Mouse (Mus musculus) kidney, adult 2 months (tissue): ENCODE measurements at regions not wholly inside any gene's neighbourhood (a gene's known extent, or its start where the extent isn't known, plus 50 kb on each side); places are given as distances from the start of the nearest gene placed in this dataset.

ENCODE experiments used
- DNase-seq: peaks from one replicate; pipeline ENCODE4 v3.0.0; 2021
- H3K27ac ChIP-seq: fragments of 200-500 bp; 2 replicates; pipeline ENCODE4 v1.5.1; 2012; ENCODE audit warnings: low read depth, low read length, control low read depth, inconsistent platforms; ENCODE audit not compliant: insufficient read depth
- H3K27me3 ChIP-seq: fragments of 200-500 bp; replicated peaks from 2 replicates; pipeline ENCODE4 v1.6.1; 2012; ENCODE audit warnings: mild to moderate bottlenecking, moderate library complexity, low read length, inconsistent platforms; ENCODE audit not compliant: control insufficient read depth, insufficient read depth
- H3K36me3 ChIP-seq: fragments of 200-500 bp; 2 replicates; pipeline ENCODE4 v1.6.1; 2012; ENCODE audit warnings: mild to moderate bottlenecking, moderate library complexity, low read length, inconsistent platforms; ENCODE audit not compliant: control insufficient read depth, insufficient read depth
- H3K4me1 ChIP-seq: fragments of 200-500 bp; 2 replicates; pipeline ENCODE4 v1.6.1; 2011; ENCODE audit warnings: low read length; ENCODE audit not compliant: control insufficient read depth, insufficient read depth
- H3K4me3 ChIP-seq: fragments of 200-500 bp; 2 replicates; pipeline ENCODE4 v1.5.1; 2011; ENCODE audit warnings: mild to moderate bottlenecking, low read depth, low read length, control low read depth; ENCODE audit not compliant: insufficient read depth
- CTCF ChIP-seq: fragments of 200-500 bp; conservative IDR thresholded peaks from 2 replicates; pipeline ENCODE4 v1.5.1; 2011; ENCODE audit warnings: low read depth, mild to moderate bottlenecking, control low read depth, low read length, moderate library complexity, mixed read lengths; ENCODE audit not compliant: insufficient read depth, insufficient read length
- POLR2A ChIP-seq: fragments of 200-500 bp; IDR thresholded peaks from one replicate; pipeline ENCODE4 v1.6.1; 2011; ENCODE audit warnings: low read depth, low read length, control low read depth
- WGBS: fragments of 180-500 bp; shearing (Covaris S2); methylation state at CpG from one replicate; pipeline ENCODE4 v1.1.7; 2018; 5-methylcytosine and 5-hydroxymethylcytosine counted together

- H3K4me3 ChIP-seq = no peak overlapping the region
- H3K36me3 ChIP-seq = no peaks in the 10 kb centered on the region
- WGBS = 10% methylated on average over 28 of the region's 28 CpGs
- no peak overlapping the region for H3K27ac ChIP-seq
- no peaks in the 10 kb centered on the region for H3K27me3 ChIP-seq
- peak; percentile 85 for DNase-seq
- TF ChIP-seq CTCF (no peak), POLR2A (no peak)
- peaks cover 10% of the 10 kb centered on the region for H3K4me1 ChIP-seq
Measured at GRCm38 (mm10) chr5:118327961-118328712, 83.1 kb downstream of the 2410131K14Rik start.

GRCm38 (mm10) chr5:118329143-118329542, 84.1 kb downstream of the 2410131K14Rik start:
- Histone ChIP-seq H3K27me3 (no peaks in the 10 kb centered on the region), H3K36me3 (no peaks in the 10 kb centered on the region), H3K27ac (no peak overlapping the region), H3K4me3 (no peak overlapping the region), H3K4me1 (peaks cover 10% of the 10 kb centered on the region)
- no peak for DNase-seq
- no peak for TF ChIP-seq CTCF
- no peak for TF ChIP-seq POLR2A
- 79% methylated on average over 5 of the region's 5 CpGs for WGBS

GRCm38 (mm10) chr5:118331286-118331607, 86.2 kb downstream of the 2410131K14Rik start:
- Histone ChIP-seq H3K27me3 (no peaks in the 10 kb centered on the region), H3K27ac (no peak overlapping the region), H3K4me3 (no peak overlapping the region), H3K4me1 (peaks cover 10% of the 10 kb centered on the region), H3K36me3 (no peaks in the 10 kb centered on the region)
- no peak for DNase-seq
- 21% methylated on average over 14 of the region's 14 CpGs for WGBS
- TF ChIP-seq POLR2A (no peak), CTCF (no peak)

GRCm38 (mm10) chr5:118331608-118332394, 86.8 kb downstream of the 2410131K14Rik start:
- 1% methylated on average over 32 of the region's 32 CpGs for WGBS
- Histone ChIP-seq H3K4me3 (peak overlapping the region; percentile 23), H3K36me3 (no peaks in the 10 kb centered on the region), H3K27ac (peak overlapping the region; percentile 33), H3K27me3 (no peaks in the 10 kb centered on the region), H3K4me1 (peaks cover 9% of the 10 kb centered on the region)
- peak; percentile 95 for DNase-seq
- TF ChIP-seq POLR2A (no peak), CTCF (peak; percentile 68)

- peaks cover 6% of the 10 kb centered on the region; the same call in 1 of the 2 replicates for H3K4me1 ChIP-seq
- H3K4me3 ChIP-seq = no peak overlapping the region
- 93% methylated on average over 2 of the region's 2 CpGs for WGBS
- H3K27ac ChIP-seq = no peak overlapping the region
- H3K36me3 ChIP-seq = no peaks in the 10 kb centered on the region
- H3K27me3 ChIP-seq = no peaks in the 10 kb centered on the region
- TF ChIP-seq CTCF = no peak
- TF ChIP-seq POLR2A = no peak
- DNase-seq = no peak
Measured at GRCm38 (mm10) chr5:118334054-118334453, 89.0 kb downstream of the 2410131K14Rik start.

- H3K4me3 ChIP-seq = no peak overlapping the region
- WGBS = 97% methylated on average over 8 of the region's 8 CpGs
- DNase-seq = no peak
- TF ChIP-seq POLR2A = no peak
- TF ChIP-seq CTCF = no peak
- H3K4me1 ChIP-seq = peaks cover 6% of the 10 kb centered on the region; the same call in 1 of the 2 replicates
- no peak overlapping the region for H3K27ac ChIP-seq
- no peaks in the 10 kb centered on the region for H3K36me3 ChIP-seq
- H3K27me3 ChIP-seq = no peaks in the 10 kb centered on the region
Measured at GRCm38 (mm10) chr5:118338186-118338585, 93.2 kb downstream of the 2410131K14Rik start.
